Mouse (Mus musculus) right cerebral cortex, postnatal 14 days (tissue): Measurements from ENCODE around the gene Nifk.

ENCODE experiments used
- DNase-seq: peaks from one replicate; pipeline ENCODE4 v3.0.0; 2022

Gene Nifk

DNA sequence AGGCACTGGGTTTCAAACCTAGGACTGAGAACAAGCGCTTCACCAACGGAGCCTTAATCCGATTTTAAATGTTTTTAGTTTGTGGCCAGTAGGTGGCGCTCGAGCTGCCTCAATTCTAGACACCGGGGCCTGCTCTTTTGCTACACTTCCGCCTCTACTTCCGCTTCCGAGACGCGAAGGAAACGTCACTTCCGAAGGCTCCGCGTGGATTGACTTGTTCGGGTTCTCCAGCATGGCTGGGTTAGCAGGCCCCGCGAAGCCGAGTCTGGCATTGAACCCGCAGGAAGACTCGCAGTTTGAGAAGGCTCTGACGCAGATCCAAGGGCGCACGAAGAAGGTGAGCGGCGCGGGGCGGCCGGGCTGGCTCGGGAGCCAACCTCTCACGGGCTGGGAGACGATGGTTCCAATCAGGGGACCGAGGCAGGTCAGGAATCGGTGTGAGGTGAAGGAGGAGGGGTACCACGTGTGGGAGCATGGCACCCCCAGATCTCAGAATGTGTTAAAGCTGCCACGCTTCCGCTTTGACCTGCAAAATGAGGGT lies at the start of gene Nifk:
Gene Nifk (plus strand): TSS at position 179 of the 541 bp plus-strand sequence.
- DNase-seq = peak; percentile 93

- no peak for DNase-seq
Measured at GRCm38 (mm10) chr1:118275139-118275538, 46.5 kb upstream of the Nifk start.

- no peak for DNase-seq
Measured at GRCm38 (mm10) chr1:118292291-118292690, 29.3 kb upstream of the Nifk start.

DNA sequence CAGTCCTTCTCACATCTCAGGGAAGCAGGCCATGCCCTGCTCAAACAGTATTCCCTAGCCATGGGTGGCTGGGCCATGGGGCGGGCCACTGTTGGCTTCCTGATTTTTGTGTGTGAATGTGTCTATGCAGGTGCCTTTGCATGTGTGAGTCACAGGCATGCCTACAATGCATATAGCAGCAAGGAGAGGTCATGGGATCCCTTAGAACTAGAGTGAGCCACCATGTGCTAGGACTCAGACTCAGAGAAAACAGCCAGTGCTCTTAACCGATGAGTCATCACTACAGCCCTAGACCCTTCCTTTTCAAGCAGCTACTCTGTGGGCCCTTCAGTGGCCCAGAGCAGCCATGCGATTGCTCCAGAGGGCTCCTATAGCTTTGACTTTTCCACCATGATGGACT lies 27.4 kb upstream of the Nifk start:
- DNase-seq = no peak

DNA sequence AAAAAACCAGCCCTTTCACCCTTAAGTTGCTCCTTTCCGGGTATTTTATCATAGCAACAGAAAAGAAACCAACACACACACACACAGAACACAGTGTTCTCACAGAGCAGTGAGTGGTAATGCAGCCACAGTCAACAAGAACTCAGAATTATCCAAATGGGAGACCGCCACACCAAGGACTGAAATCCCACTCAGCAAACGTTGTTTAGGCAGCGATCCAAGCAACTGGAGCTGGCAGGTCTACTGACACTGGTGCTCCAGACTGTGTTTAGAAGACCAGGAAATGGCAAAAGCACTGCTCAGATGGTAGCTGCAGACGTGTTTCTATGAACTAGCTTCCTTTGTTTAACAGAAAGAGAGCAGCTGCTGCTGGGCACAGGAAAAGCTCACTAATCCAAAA lies 26.8 kb upstream of the Nifk start:
- no peak for DNase-seq

DNA sequence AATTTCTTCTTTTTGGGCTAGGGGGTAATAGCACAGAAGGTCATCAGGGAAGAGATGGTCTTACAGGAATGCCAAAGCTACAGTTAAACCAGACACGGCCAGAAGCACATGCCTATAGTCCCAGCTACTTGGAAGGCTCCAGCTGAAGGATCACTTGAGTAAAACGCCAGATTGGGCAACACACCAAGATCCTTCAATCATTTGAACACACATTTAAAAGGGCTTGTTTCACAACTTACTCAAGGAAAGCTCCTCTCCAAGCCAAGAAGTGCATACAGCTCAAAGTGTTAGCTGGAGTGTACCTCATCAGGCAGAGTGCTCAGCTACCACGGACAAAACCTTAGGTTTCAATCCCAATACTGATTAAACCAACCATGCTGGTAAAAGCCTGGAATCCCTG lies 25.0 kb upstream of the Nifk start:
- no peak for DNase-seq

GRCm38 (mm10) chr1:118297719-118298118 lies 23.9 kb upstream of the Nifk start:
- DNase-seq = no peak

GRCm38 (mm10) chr1:118310780-118311621 lies 10.6 kb upstream of the Nifk start:
- peak; percentile 89 for DNase-seq

DNA sequence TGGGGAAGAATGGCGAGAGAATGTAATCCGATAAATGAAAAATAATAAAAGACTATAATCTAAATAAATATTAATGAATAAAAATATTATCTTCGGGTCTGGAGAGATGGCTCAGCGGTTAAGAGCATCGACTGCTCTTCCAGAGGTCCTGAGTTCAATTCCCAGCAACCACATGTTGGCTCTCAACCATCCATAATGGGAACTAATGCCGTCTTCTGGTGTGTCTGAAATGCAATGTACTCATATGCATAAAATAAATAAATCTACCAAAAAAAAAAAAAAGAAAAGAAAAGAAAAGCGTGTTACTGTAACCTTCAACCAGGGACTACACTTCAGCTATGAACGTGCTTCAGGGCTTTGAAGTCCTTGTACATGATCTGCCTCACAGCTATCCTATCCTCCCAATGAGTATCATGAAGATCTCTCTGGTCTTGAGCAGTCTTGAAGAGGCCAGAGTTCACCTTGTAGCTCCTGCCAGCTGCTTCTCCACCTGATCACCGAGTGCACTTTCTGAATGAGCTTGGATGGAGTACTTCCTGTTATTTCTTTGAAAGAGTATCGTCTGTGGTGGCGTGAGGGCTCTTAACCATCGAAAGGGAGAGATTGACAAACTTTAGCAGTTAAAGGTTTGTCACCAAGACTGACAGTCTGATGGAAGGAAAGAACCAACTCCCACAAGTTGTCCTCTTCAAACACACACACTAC lies 9.9 kb upstream of the Nifk start, which contains the start of gene Tsn:
Gene Tsn (minus strand): TSS at position 118 of the 705 bp plus-strand sequence.
- no peak for DNase-seq

- peak; percentile 27 for DNase-seq
Measured at GRCm38 (mm10) chr1:118320696-118321095, 943 bp upstream of the Nifk start.

DNA sequence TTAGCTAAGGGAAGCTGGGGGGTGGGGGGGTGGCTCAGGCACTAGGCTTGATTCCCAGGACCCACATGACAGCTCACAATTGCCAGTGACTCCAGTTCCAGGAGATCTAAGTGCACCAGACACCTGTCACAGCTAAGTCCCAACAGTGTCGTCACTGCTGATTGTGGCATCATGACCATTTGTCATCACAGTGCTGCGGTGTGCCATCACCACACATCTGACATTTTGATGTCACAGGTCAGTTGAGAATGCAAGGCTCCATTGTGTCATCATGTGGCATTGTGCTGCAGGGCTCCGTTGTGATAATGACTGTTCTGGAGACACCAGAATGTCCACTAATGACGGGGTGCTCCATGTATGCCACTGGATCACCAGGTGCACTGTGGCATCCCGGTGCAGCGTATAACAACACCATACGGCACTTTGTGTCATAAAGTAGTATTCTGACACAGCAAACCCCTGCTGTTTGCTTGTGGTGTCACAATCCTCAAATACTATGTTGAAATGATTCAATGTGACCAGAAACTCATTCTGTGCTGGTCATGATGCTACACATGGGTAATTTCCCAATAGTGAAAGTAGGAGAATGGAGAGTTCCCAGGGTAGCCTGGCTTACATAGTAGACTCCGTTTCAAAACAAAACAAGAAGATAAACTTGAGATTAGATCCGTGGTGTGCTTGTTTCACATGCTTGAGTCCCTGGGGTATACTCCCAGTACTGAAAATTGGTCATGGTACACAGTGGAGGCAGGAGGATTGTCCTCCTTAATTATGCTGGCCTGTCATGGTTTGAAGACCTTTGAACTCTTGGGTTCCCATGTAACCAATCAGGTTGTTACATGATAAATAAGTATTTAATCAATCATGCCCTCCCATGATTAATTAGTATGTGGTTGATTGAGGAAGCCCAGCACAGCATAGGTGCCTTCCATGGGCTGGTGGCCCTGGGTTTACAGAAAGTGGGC lies 13.4 kb downstream of the Nifk start:
- no peak for DNase-seq

- no peak for DNase-seq
Measured at GRCm38 (mm10) chr1:118335847-118336246, 14.2 kb downstream of the Nifk start.

- DNase-seq = no peak
Measured at GRCm38 (mm10) chr1:118337921-118338320, 16.3 kb downstream of the Nifk start.

DNA sequence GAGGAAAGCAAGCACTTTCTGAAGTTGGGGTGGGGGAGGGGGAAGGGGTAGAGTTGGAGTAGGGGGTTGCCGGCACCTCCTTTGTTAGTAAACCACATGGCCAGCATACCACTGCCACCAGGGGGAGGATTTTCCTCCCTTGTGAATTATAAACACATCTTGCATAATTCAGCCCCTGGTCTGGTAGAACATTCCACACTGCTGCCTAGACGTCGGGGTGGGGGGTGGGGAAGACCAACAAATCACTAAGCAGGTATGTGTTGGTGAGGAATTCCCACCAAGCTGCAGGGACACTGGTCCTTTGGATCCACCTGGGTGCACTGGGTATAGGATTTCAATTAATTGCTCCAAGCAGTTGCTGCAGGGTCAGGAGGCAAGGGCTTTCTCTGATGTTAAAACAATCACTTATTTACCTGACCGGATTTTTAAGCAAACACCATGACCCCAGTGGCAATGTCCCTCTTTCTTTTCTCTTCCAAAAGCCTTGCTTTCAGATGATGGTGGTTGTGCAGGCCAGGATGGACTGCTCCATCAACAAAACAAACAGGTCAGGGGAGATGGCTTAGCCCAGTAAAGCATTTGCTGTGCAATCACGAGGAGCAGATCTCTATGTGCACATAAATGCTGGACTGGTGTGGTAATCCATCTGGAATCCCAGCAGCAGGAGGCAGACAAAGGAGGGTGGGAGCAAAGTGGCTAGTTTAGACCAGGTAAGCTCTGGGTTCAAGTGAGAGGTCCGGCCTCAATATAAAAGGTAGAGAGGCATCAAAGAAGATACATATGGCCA lies 22.2 kb downstream of the Nifk start:
- DNase-seq = no peak

GRCm38 (mm10) chr1:118349922-118350321 lies 28.3 kb downstream of the Nifk start:
- no peak for DNase-seq

- no peak for DNase-seq
Measured at GRCm38 (mm10) chr1:118359071-118359761, 37.6 kb downstream of the Nifk start.

DNA sequence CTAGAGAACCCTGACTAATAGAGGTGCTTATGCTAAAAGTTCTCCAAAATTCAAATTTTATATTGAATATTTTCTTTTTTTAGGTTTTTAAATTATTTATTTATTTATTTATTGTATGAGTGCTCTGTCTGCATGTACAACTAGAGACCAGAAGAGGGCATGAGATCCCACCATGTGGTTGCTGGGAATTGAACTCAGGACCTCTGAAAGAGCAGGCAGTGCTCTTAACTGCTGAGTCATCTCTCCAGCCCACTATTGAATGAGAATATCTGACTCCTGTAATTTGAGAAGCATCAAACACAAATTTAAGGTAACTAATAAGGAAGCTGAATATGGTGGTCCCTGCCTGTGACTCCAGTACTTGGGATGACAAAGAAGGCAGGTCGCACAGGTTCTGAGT lies 46.3 kb downstream of the Nifk start:
- no peak for DNase-seq

- no peak for DNase-seq
Measured at GRCm38 (mm10) chr1:118368721-118369461, 47.3 kb downstream of the Nifk start.

GRCm38 (mm10) chr1:118377784-118378183 lies 56.1 kb downstream of the Nifk start:
- DNase-seq = no peak

GRCm38 (mm10) chr1:118380105-118380786 lies 58.6 kb downstream of the Nifk start:
- DNase-seq = no peak
